Mouse (Mus musculus): Measurements from ENCODE around the gene Bbx. TPM values are rescaled to one million over a fixed set of nuclear protein-coding genes. Genes with fewer than 3 reads are reported as not detected.

The Bbx gene
- polyA plus RNA-seq (2016; fragmentation: Nextera tagmentation; extraction: Ambion mirVana) = 30.0 and 32.8 TPM in 2 replicates

DNA sequence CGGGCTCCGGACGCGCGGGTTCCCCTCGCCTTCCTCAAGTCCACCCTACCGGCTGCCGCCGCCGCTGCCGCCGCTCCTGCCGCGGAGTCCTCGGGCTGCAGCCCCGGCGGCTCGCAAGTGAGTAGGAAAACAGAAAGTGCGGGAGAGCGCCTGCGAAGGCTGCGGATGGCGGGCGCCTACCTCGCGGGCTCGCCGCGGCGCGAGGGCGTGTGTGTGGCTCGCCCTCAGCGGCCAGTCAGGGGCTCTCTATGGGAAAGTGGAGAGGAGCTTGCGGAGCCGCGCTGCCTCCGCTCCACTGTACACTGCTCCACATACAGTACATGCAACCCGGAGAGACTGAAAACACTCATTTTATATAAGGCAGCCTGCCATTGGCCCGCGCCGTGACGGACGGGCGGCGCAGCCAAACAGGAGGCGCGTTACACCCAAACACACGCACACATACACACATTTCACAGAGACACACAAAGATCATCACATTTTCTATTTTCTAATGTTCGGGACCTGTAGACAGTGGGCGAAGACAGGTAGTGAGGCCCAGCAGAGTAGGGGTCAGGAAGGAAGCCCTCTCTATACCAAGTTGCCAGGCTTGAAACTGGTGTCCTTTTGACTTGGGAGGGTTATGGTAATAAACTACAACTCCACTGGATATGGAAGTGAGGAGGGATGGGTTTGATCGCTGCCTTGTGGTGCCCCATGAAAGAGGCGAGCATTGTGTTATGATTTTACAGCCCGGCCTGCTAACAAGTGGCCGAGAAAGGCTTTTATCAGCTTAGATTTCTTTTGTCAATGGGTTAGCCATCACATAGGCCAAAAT lies at the start of gene Bbx:
TSS of gene Bbx (minus strand) at position 329 of the 817 bp plus-strand sequence.
- DNase-seq (ENCODE audit: low spot score) = peak; percentile 93
- 1% methylated on average over 52 of the region's 55 CpGs for WGBS

GRCm38 (mm10) chr16:50481892-50482291 lies 49.7 kb upstream of the Bbx start:
- WGBS = 75% methylated on average over 7 of the region's 7 CpGs
- Histone ChIP-seq H3K9me3 (replicated peaks) (no peaks in the 10 kb centered on the region), H3K27me3 (ENCODE audit: low read depth, poor library complexity, severe bottlenecking) (no peaks in the 10 kb centered on the region), H3K27ac (replicated peaks) (no peak overlapping the region), H3K4me3 (no peak overlapping the region), H3K36me3 (no peaks in the 10 kb centered on the region), H3K4me1 (no peaks in the 10 kb centered on the region)
- no peak for DNase-seq (ENCODE audit: low spot score)

More for the DNA sequence above, at the start of gene Bbx:
- Histone ChIP-seq H3K4me3 (peak within 1 kb of the TSS; percentile 94), H3K9me3 (replicated peaks) (no peaks in the 10 kb centered on the region), H3K4me1 (peaks cover 22% of the 10 kb centered on the region), H3K27me3 (ENCODE audit: low read depth, poor library complexity, severe bottlenecking) (no peaks in the 10 kb centered on the region), H3K36me3 (no peaks in the 10 kb centered on the region), H3K27ac (replicated peaks) (peak within 1 kb of the TSS; percentile 96)

DNA sequence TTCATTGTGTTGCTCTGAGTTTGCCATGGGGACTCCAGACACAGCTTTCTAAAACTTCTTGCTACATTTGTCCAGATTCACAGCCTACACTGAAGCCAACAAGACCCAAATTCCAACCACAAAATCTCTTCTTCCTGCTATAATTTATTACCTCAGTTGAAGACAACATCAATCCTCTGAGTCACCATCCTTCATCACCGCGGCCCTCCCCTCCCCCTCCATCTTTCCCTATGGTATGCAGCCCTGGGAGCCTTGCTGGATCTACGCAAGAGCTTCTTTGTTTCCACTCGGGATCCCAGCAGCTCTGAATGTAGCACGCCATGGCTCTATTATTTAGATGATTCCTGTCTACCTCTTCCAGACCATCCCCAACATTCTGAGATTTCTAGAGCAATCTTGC lies 49.2 kb upstream of the Bbx start:
- Histone ChIP-seq H3K36me3 (no peaks in the 10 kb centered on the region), H3K4me3 (no peak overlapping the region), H3K27ac (replicated peaks) (no peak overlapping the region), H3K4me1 (no peaks in the 10 kb centered on the region), H3K9me3 (replicated peaks) (no peaks in the 10 kb centered on the region), H3K27me3 (ENCODE audit: low read depth, poor library complexity, severe bottlenecking) (no peaks in the 10 kb centered on the region)
- WGBS = 58% methylated on average over 5 of the region's 5 CpGs
- no peak for DNase-seq (ENCODE audit: low spot score)

- Histone ChIP-seq H3K36me3 (no peaks in the 10 kb centered on the region), H3K4me3 (no peak overlapping the region), H3K27ac (replicated peaks) (no peak overlapping the region), H3K9me3 (replicated peaks) (no peaks in the 10 kb centered on the region), H3K4me1 (no peaks in the 10 kb centered on the region), H3K27me3 (ENCODE audit: low read depth, poor library complexity, severe bottlenecking) (no peaks in the 10 kb centered on the region)
- WGBS = 94% methylated on average over 1 of the region's 1 CpGs
- DNase-seq (ENCODE audit: low spot score) = no peak
These were observed 46.5 kb upstream of the Bbx start for GRCm38 (mm10) chr16:50478695-50479094.

DNA sequence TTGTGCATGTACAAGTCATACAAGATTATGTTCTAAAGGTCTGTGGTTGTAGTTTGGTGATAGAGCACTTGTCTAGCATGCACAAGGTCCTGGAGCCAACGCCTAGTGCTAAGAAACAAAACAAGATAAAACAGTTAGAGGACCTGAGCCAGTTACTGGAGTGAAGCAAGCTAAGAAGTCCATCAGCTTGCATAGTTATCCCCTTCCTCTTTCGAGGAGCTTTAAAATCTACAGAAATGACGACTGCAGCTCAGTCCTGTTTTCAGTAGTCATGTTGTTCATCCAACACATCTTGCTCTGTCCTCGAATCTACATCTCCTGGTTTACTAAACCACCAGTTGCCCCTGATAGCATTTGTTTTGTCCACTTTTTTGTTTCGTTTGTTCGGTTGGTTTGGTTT lies 45.4 kb upstream of the Bbx start:
- H3K27me3 ChIP-seq (ENCODE audit: low read depth, poor library complexity, severe bottlenecking) = no peaks in the 10 kb centered on the region
- 86% methylated on average over 6 of the region's 6 CpGs for WGBS
- H3K9me3 ChIP-seq (replicated peaks) = no peaks in the 10 kb centered on the region
- no peaks in the 10 kb centered on the region for H3K36me3 ChIP-seq
- H3K4me1 ChIP-seq = no peaks in the 10 kb centered on the region
- H3K4me3 ChIP-seq = no peak overlapping the region
- H3K27ac ChIP-seq (replicated peaks) = no peak overlapping the region
- DNase-seq (ENCODE audit: low spot score) = no peak

DNA sequence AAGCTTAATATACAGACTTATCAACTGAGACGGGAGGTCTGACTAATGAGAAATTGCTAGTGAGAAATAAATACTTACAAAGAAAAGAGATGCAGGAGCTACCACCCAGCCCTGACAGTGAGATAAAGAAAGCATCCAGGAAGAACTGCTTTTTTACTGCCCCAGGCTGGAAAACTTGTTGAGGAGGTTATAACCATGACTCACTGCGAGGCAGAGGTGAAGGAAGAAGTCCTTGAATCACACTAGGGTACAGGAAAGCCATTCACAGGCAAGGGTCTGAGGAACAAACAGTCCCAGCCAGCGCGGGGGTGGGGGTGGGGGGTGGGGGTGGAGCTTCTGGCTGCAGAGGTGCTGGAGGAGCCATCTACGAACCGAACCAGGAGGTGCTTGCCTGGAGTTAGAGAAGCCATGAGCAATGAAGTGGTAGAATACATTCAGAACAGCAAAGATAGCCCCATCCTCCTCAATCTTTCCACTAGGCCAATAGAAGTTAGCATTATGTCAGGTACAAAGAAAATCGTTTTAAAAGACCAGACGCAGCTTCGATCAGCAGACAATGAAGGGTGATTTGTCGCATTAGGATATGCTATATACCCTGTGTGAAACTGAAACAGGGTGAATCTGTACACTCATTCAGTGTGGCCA lies 30.2 kb upstream of the Bbx start:
- H3K27me3 ChIP-seq (ENCODE audit: low read depth, poor library complexity, severe bottlenecking) = no peaks in the 10 kb centered on the region
- H3K27ac ChIP-seq (replicated peaks) = no peak overlapping the region
- no peak for DNase-seq (ENCODE audit: low spot score)
- WGBS = 39% methylated on average over 10 of the region's 10 CpGs
- no peaks in the 10 kb centered on the region for H3K36me3 ChIP-seq
- no peak overlapping the region for H3K4me3 ChIP-seq
- H3K9me3 ChIP-seq (replicated peaks) = no peaks in the 10 kb centered on the region
- peaks cover 4% of the 10 kb centered on the region for H3K4me1 ChIP-seq

DNA sequence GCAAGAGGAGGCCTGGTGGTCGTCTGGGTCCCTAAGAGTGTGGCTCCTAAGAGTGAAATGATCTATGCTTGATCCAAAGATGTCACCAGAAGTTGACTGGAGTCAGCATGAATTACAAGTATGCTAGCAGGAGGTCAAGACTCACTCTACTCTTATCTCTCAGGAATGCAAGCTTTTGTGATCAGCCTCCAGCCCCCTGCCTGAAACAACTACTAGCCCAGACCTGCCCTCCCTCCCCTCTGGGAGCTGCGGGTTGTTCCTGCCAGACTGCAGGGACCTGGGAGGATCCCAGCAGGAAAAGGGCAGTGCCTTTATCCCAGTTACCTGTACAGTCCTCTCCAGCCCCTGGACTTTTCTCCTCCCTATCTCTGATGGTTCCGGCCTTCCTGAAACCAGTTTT lies 27.0 kb upstream of the Bbx start:
- Histone ChIP-seq H3K4me1 (peaks cover 4% of the 10 kb centered on the region), H3K4me3 (no peak overlapping the region), H3K27ac (replicated peaks) (no peak overlapping the region), H3K36me3 (no peaks in the 10 kb centered on the region), H3K9me3 (replicated peaks) (no peaks in the 10 kb centered on the region), H3K27me3 (ENCODE audit: low read depth, poor library complexity, severe bottlenecking) (no peaks in the 10 kb centered on the region)
- WGBS = 49% methylated on average over 3 of the region's 3 CpGs
- no peak for DNase-seq (ENCODE audit: low spot score)

GRCm38 (mm10) chr16:50456053-50456452 lies 23.9 kb upstream of the Bbx start:
- WGBS = 80% methylated on average over 1 of the region's 1 CpGs
- Histone ChIP-seq H3K36me3 (no peaks in the 10 kb centered on the region), H3K4me3 (no peak overlapping the region), H3K27ac (replicated peaks) (no peak overlapping the region), H3K4me1 (no peaks in the 10 kb centered on the region), H3K27me3 (ENCODE audit: low read depth, poor library complexity, severe bottlenecking) (no peaks in the 10 kb centered on the region), H3K9me3 (replicated peaks) (no peaks in the 10 kb centered on the region)
- DNase-seq (ENCODE audit: low spot score) = no peak

DNA sequence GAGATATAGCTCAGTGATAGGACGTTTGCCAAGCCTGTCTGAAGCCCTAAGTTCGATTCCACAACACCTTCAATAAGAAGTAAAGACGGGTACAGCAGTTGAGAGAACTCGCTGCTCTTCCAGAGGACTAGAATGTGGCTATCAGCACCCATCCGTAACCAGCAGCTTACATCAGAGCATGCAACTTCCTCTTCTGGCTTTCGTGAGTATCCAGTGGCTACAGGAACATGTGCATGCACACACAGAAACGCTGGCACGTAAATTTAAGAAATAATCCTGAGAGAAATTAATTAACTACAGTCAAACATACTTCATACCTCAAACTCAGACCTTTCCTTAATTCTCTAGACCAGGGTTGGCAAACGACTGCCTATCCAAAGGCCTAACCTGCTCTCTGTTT lies 16.9 kb upstream of the Bbx start:
- no peaks in the 10 kb centered on the region for H3K27me3 ChIP-seq (ENCODE audit: low read depth, poor library complexity, severe bottlenecking)
- no peak overlapping the region for H3K27ac ChIP-seq (replicated peaks)
- no peaks in the 10 kb centered on the region for H3K4me1 ChIP-seq
- 83% methylated on average over 9 of the region's 9 CpGs for WGBS
- DNase-seq (ENCODE audit: low spot score) = no peak
- H3K4me3 ChIP-seq = no peak overlapping the region
- no peaks in the 10 kb centered on the region for H3K9me3 ChIP-seq (replicated peaks)
- no peaks in the 10 kb centered on the region for H3K36me3 ChIP-seq

GRCm38 (mm10) chr16:50445014-50445413 lies 12.8 kb upstream of the Bbx start:
- Histone ChIP-seq H3K36me3 (no peaks in the 10 kb centered on the region), H3K27me3 (ENCODE audit: low read depth, poor library complexity, severe bottlenecking) (no peaks in the 10 kb centered on the region), H3K4me3 (no peak overlapping the region), H3K27ac (replicated peaks) (no peak overlapping the region), H3K9me3 (replicated peaks) (no peaks in the 10 kb centered on the region), H3K4me1 (no peaks in the 10 kb centered on the region)
- whole genome bisulfite sequencing = 85% methylated on average over 6 of the region's 6 CpGs
- no peak for DNase-seq (ENCODE audit: low spot score)

GRCm38 (mm10) chr16:50438816-50439215 lies 6.6 kb upstream of the Bbx start:
- Histone ChIP-seq H3K36me3 (no peaks in the 10 kb centered on the region), H3K27ac (replicated peaks) (no peak overlapping the region), H3K27me3 (ENCODE audit: low read depth, poor library complexity, severe bottlenecking) (no peaks in the 10 kb centered on the region), H3K4me1 (no peaks in the 10 kb centered on the region), H3K9me3 (replicated peaks) (no peaks in the 10 kb centered on the region), H3K4me3 (no peak overlapping the region)
- DNase-seq (ENCODE audit: low spot score) = no peak
- WGBS = 83% methylated on average over 3 of the region's 3 CpGs

GRCm38 (mm10) chr16:50437788-50438187 lies 5.6 kb upstream of the Bbx start:
- no peak for DNase-seq (ENCODE audit: low spot score)
- H3K4me1 ChIP-seq = peaks cover 2% of the 10 kb centered on the region
- no peaks in the 10 kb centered on the region for H3K9me3 ChIP-seq (replicated peaks)
- H3K27me3 ChIP-seq (ENCODE audit: low read depth, poor library complexity, severe bottlenecking) = no peaks in the 10 kb centered on the region
- no peak overlapping the region for H3K4me3 ChIP-seq
- H3K27ac ChIP-seq (replicated peaks) = no peak overlapping the region
- no peaks in the 10 kb centered on the region for H3K36me3 ChIP-seq
- 84% methylated on average over 15 of the region's 15 CpGs for WGBS

DNA sequence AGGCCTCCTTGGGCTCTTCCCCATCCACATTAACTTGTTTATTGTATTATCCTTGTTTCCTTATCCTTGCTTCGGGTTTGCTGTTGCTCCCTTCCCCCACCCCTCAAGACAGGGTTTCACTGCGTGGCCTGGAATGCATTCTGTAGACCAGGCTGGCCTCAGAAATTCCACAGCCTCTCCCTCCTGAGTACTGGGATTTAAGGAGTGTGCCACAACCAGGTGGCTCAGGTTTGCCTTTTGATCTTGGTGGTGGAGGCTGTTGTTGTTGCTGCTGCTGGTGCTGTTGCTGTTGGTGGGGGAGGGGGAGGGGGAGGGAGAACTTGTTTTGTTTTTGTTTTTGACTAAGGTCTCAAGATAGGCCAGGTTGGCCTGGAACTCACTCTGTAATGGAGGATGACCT lies 5.1 kb upstream of the Bbx start:
- H3K36me3 ChIP-seq = no peaks in the 10 kb centered on the region
- no peak for DNase-seq (ENCODE audit: low spot score)
- no peaks in the 10 kb centered on the region for H3K9me3 ChIP-seq (replicated peaks)
- H3K4me3 ChIP-seq = no peak overlapping the region
- 41% methylated on average over 2 of the region's 2 CpGs for WGBS
- no peaks in the 10 kb centered on the region for H3K27me3 ChIP-seq (ENCODE audit: low read depth, poor library complexity, severe bottlenecking)
- H3K4me1 ChIP-seq = peaks cover 5% of the 10 kb centered on the region
- no peak overlapping the region for H3K27ac ChIP-seq (replicated peaks)

All from midbrain, embryonic 10.5 days (tissue).